Mouse (Mus musculus): ENCODE results near the gene Mybpc2. TPM values are rescaled to one million over a fixed set of nuclear protein-coding genes. Genes with fewer than 3 reads are reported as not detected.

Gene Mybpc2
- total and polyA plus RNA-seq, 3 experiments: 0.05 TPM; not detected in 2

DNA sequence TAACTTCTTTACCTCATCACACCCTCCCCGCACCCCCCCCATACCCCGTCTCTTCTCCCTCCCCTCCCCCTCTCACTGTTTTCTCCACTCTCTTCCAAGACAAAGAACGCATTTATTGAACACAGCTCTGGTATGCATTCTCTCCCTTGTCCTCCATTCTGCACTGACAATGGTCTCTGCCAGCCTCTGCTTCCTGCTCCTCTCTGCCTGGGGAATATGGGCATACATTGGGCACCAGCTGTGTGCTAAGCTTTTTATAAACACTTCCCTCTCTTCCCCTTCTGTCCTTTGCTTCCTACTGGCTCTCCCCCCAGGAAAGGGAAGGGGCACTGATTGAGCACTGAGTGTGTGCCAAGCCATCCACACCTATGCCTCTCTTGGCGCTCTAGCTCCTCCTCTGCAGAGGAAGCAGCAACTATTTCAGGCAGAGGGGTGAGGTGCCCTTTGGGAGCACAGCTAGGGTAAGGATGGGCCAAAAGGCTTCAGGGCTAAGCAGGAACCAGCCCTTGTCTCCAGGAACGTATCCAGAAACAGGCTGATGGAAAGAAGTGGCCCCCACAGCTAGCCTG is 49.3 kb downstream of the Mybpc2 start:
- DNase-seq (ENCODE audit: low spot score) (no peak), ATAC-seq (ENCODE audit: extremely low read depth, insufficient number of reproducible peaks, low FRiP score, poor library complexity, severe bottlenecking) (no peak)
- TF ChIP-seq GATA1 (IDR thresholded peaks at IDR 0.05; ENCODE audit: borderline replicate concordance, low read length) (no peak), POLR2AphosphoS5 (IDR thresholded peaks at IDR 0.05; ENCODE audit: insufficient replicate concordance, low read depth, low read length) (no peak), GATA2 (IDR thresholded peaks at IDR 0.05; ENCODE audit: borderline replicate concordance, low read depth, low read length) (no peak), CTCF (IDR thresholded peaks at IDR 0.05; ENCODE audit: low read depth, low read length) (no peak), TAL1 (conservative IDR thresholded peaks at IDR 0.05; ENCODE audit: low read depth, low read length) (no peak)
- Histone ChIP-seq H3K27me3 (ENCODE audit: insufficient read depth, low read length) (peaks cover 32% of the 10 kb centered on the region), H3K4me1 (ENCODE audit: insufficient read depth, low read depth, low read length) (peaks cover 52% of the 10 kb centered on the region), H3K4me3 (ENCODE audit: low read depth, low read length) (no peak overlapping the region), H3K9me3 (replicated peaks) (no peaks in the 10 kb centered on the region), H3K36me3 (replicated peaks) (peaks cover 21% of the 10 kb centered on the region)

DNA sequence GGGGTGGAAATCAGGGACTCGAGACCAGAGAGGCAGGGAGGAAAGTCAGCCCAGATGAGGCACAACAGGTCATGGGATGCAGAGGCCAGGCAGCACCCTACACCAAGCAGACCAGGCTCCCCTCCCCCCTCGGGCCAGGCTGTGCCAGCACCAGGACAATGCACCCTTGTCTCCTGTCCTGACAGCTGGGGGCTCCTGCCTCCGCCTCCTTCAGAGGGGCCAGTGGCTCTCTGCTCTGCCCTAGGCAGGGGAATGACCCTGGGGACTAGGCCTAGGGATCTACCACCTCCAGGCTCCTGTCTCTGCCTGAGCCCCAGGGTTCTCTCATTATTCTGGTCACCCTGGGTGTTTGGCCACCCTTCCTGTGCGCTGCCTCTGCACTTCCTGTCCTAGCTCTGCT is 50.0 kb downstream of the Mybpc2 start:
- no peak for TF ChIP-seq CTCF (IDR thresholded peaks at IDR 0.05; ENCODE audit: low read depth, low read length)
- no peak for TF ChIP-seq POLR2AphosphoS5 (IDR thresholded peaks at IDR 0.05; ENCODE audit: insufficient replicate concordance, low read depth, low read length)
- no peak for TF ChIP-seq GATA2 (IDR thresholded peaks at IDR 0.05; ENCODE audit: borderline replicate concordance, low read depth, low read length)
- no peak for TF ChIP-seq TAL1 (conservative IDR thresholded peaks at IDR 0.05; ENCODE audit: low read depth, low read length)
- TF ChIP-seq GATA1 (IDR thresholded peaks at IDR 0.05; ENCODE audit: borderline replicate concordance, low read length): no peak
- Histone ChIP-seq H3K4me1 (ENCODE audit: insufficient read depth, low read depth, low read length) (peaks cover 53% of the 10 kb centered on the region), H3K27me3 (ENCODE audit: insufficient read depth, low read length) (peaks cover 26% of the 10 kb centered on the region), H3K4me3 (ENCODE audit: low read depth, low read length) (no peak overlapping the region), H3K36me3 (replicated peaks) (peaks cover 28% of the 10 kb centered on the region), H3K9me3 (replicated peaks) (no peaks in the 10 kb centered on the region)
- ATAC-seq (ENCODE audit: extremely low read depth, insufficient number of reproducible peaks, low FRiP score, poor library complexity, severe bottlenecking): no peak
- DNase-seq (ENCODE audit: low spot score): no peak

DNA sequence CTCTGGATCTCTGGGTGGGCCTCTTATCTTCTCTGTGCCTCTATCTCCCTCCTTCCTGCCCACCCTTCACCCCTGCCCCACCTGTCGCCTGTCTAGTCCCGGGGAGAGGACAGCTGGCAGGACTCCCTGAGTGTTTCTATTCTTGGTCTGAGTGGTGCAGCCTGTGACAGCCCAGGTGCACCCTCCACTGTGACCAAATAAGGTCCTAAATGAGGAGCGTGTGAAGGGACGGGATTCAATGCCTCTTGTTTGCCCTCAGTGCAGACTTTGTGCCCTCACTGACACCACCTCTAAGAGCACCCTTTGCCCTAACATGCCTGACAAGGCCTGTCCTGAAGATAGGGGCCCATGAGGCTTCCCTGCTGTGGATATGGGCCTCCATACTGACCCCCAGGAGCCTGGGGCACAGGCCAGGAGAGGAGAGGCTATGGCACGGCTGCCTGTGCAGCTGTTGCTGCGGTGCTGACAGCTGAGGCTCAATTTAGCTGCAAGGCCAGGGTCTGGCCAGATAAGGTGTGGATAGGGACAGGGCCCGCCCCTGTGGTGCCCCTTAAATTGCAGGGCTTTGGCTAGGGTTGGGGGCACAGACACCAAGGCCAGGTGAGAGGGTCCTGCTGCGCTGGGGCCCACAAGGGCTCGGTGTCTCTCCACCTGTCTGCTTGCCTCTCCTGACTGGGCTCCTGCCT is 51.4 kb downstream of the Mybpc2 start:
- no peak for DNase-seq (ENCODE audit: low spot score)

DNA sequence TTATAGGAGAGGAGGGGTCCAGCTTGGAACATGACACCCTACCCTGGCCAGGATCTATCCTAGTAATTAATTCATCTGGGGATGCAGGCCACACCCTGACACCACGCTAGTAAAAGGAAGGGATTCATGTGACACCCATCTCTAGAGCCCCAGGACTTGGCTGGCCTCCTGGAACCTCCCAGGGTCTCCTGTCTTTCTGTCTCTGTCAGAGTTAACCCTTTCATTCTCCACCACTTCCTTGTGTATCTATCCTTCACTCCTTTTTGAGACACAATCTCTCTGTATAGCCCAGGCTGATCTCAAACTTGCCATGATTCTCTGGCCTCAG is 51.9 kb downstream of the Mybpc2 start:
- peaks cover 15% of the 10 kb centered on the region for H3K27me3 ChIP-seq (ENCODE audit: insufficient read depth, low read length)
- no peaks in the 10 kb centered on the region for H3K9me3 ChIP-seq (replicated peaks)
- DNase-seq (ENCODE audit: low spot score) (no peak), ATAC-seq (ENCODE audit: extremely low read depth, insufficient number of reproducible peaks, low FRiP score, poor library complexity, severe bottlenecking) (no peak)
- TF ChIP-seq CTCF (IDR thresholded peaks at IDR 0.05; ENCODE audit: low read depth, low read length): no peak
- H3K4me1 ChIP-seq (ENCODE audit: insufficient read depth, low read depth, low read length): peaks cover 68% of the 10 kb centered on the region
- H3K4me3 ChIP-seq (ENCODE audit: low read depth, low read length): no peak overlapping the region
- H3K36me3 ChIP-seq (replicated peaks): peaks cover 37% of the 10 kb centered on the region

More for the DNA sequence above, 51.4 kb downstream of the Mybpc2 start:
- peaks cover 65% of the 10 kb centered on the region for H3K4me1 ChIP-seq (ENCODE audit: insufficient read depth, low read depth, low read length)
- no peak overlapping the region; the same call in 1 of the 2 replicates for H3K4me3 ChIP-seq (ENCODE audit: low read depth, low read length)
- H3K27me3 ChIP-seq (ENCODE audit: insufficient read depth, low read length): peaks cover 18% of the 10 kb centered on the region
- TF ChIP-seq POLR2AphosphoS5 (IDR thresholded peaks at IDR 0.05; ENCODE audit: insufficient replicate concordance, low read depth, low read length) (no peak), GATA2 (IDR thresholded peaks at IDR 0.05; ENCODE audit: borderline replicate concordance, low read depth, low read length) (no peak), GATA1 (IDR thresholded peaks at IDR 0.05; ENCODE audit: borderline replicate concordance, low read length) (no peak), TAL1 (conservative IDR thresholded peaks at IDR 0.05; ENCODE audit: low read depth, low read length) (no peak), CTCF (IDR thresholded peaks at IDR 0.05; ENCODE audit: low read depth, low read length) (no peak)
- peaks cover 37% of the 10 kb centered on the region for H3K36me3 ChIP-seq (replicated peaks)
- no peak for ATAC-seq (ENCODE audit: extremely low read depth, insufficient number of reproducible peaks, low FRiP score, poor library complexity, severe bottlenecking)
- H3K9me3 ChIP-seq (replicated peaks): no peaks in the 10 kb centered on the region

DNA sequence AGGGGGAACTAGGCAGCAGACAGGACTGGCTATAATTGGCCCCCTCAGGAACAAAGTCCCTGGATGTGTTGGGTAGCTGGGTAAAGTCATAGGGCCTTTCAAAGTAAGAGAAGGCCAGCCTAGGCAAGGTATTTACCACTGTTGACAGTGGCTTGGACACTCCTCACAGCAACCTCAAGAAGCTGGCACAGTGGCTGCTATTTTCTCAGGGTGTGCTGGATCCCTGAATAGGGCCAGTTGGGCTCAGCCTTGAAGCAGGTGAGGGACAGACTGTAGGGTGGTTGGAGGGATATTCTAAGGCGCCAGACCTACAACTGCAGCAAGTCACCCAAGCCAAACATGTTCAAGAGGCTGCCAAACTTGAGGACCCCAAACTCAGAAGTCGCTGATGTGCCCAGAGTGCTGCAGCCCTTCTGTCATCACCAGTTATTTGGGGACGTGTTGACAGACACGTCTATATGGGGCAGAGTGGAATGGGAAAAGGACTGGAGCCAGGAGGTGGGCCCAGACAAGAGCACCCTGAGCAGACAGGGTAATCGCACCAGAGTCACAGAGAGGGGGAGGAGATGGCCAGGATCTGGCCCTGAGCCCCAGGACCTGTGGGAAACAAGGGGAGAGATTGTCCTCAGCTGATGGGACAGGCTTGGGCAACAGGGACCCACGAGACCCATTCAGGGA is 52.4 kb downstream of the Mybpc2 start:
- Histone ChIP-seq H3K4me1 (ENCODE audit: insufficient read depth, low read depth, low read length) (peaks cover 73% of the 10 kb centered on the region), H3K36me3 (replicated peaks) (peaks cover 37% of the 10 kb centered on the region), H3K9me3 (replicated peaks) (no peaks in the 10 kb centered on the region), H3K27me3 (ENCODE audit: insufficient read depth, low read length) (peaks cover 15% of the 10 kb centered on the region), H3K4me3 (ENCODE audit: low read depth, low read length) (no peak overlapping the region)
- ATAC-seq (ENCODE audit: extremely low read depth, insufficient number of reproducible peaks, low FRiP score, poor library complexity, severe bottlenecking) (no peak), DNase-seq (ENCODE audit: low spot score) (no peak)
- TF ChIP-seq POLR2AphosphoS5 (IDR thresholded peaks at IDR 0.05; ENCODE audit: insufficient replicate concordance, low read depth, low read length): no peak
- TF ChIP-seq GATA2 (IDR thresholded peaks at IDR 0.05; ENCODE audit: borderline replicate concordance, low read depth, low read length): no peak
- TF ChIP-seq GATA1 (IDR thresholded peaks at IDR 0.05; ENCODE audit: borderline replicate concordance, low read length): no peak
- TF ChIP-seq CTCF (IDR thresholded peaks at IDR 0.05; ENCODE audit: low read depth, low read length): no peak
- TF ChIP-seq TAL1 (conservative IDR thresholded peaks at IDR 0.05; ENCODE audit: low read depth, low read length): no peak

DNA sequence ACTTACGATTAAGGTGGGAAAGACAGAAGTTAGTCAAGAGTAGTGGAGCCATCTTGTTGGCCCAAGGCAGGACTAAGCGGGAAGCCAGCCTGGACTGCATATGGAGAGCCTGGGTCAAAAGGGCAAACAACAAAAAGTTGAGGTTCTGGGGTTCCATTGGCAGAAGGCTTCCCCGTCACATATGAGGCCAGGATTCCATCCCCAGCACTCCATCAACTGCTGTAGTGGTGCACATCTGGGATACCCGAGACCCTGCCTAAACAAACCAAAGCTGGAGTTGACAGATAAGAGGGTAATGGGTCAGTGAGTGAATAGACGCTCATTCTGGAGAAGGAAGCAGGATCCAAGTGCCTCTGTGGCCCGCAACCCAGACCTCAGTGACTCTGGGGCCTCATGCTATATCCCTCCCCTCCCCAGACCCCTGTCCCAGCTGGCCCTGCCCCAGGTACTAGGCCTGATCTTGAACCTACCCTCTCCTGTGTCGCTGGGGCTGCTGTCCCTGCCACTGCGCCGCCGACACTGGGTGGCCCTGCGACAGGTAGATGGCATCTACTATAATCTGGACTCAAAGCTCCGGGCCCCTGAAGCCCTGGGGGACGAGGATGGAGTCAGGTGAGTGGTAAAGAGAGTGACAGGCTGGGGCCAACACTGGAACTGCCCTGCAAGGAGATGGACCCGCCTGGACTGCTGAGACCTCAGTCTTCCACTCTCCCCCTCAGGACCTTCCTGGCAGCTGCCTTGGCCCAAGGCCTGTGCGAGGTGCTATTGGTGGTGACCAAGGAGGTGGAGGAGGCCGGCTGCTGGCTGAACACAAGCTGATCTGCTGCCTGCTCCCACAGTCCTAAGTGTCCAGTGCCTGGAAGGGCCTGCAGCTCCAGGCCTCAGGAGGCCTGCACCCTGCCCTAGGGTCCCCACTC is 53.5 kb downstream of the Mybpc2 start:
- Histone ChIP-seq H3K4me3 (ENCODE audit: low read depth, low read length) (no peak overlapping the region; the same call in 1 of the 2 replicates), H3K27me3 (ENCODE audit: insufficient read depth, low read length) (peaks cover 15% of the 10 kb centered on the region), H3K9me3 (replicated peaks) (no peaks in the 10 kb centered on the region), H3K36me3 (replicated peaks) (peaks cover 37% of the 10 kb centered on the region), H3K4me1 (ENCODE audit: insufficient read depth, low read depth, low read length) (peaks cover 80% of the 10 kb centered on the region)
- peak; percentile 37; the same call in 1 of the 2 replicates for TF ChIP-seq TAL1 (conservative IDR thresholded peaks at IDR 0.05; ENCODE audit: low read depth, low read length)
- no peak for TF ChIP-seq GATA2 (IDR thresholded peaks at IDR 0.05; ENCODE audit: borderline replicate concordance, low read depth, low read length)
- ATAC-seq (ENCODE audit: extremely low read depth, insufficient number of reproducible peaks, low FRiP score, poor library complexity, severe bottlenecking) (no peak), DNase-seq (ENCODE audit: low spot score) (no peak)

Data from G1E (cell line).